Mouse (Mus musculus): ENCODE data around the gene Siah3. TPM values are rescaled to one million over a fixed set of nuclear protein-coding genes. Genes with fewer than 3 reads are reported as not detected.
"Not testable (repeated sequence)": the region's sequence is repeated elsewhere in the genome, so short reads cannot be mapped to it uniquely, and the experiment has no call there.

Gene Siah3
- polyA plus RNA-seq, 1 experiment from 2014 or later: 0.35 TPM

- peaks cover 14% of the 10 kb centered on the region for H3K4me1 ChIP-seq
- H3K27ac ChIP-seq: no peak overlapping the region
- peak overlapping the region; percentile 38 for H3K4me3 ChIP-seq
- no peak for ATAC-seq (ENCODE audit: insufficient number of reproducible peaks, insufficient read depth, low FRiP score, low TSS enrichment, low read depth)
- H3K4me2 ChIP-seq: peak overlapping the region; percentile 66
- H3K9ac ChIP-seq: peak overlapping the region; percentile 58
- no peaks in the 10 kb centered on the region for H3K9me3 ChIP-seq
- H3K27me3 ChIP-seq: no peaks in the 10 kb centered on the region
- H3K36me3 ChIP-seq: no peaks in the 10 kb centered on the region
- 29% methylated on average over 6 of the region's 6 CpGs for WGBS
Observed at GRCm38 (mm10) chr14:75445948-75446281, 9.9 kb upstream of the Siah3 start.

- H3K27me3 ChIP-seq; ATAC-seq (ENCODE audit: insufficient number of reproducible peaks, insufficient read depth, low FRiP score, low TSS enrichment, low read depth); H3K4me3 ChIP-seq; H3K9me3 ChIP-seq; H3K9ac ChIP-seq; H3K36me3 ChIP-seq; H3K27ac ChIP-seq: not testable (repeated sequence)
- Histone ChIP-seq H3K4me1 (peaks cover 14% of the 10 kb centered on the region), H3K4me2 (peak overlapping the region; percentile 66; the same call in 1 of the 2 replicates)
Observed at GRCm38 (mm10) chr14:75446314-75446713, 9.5 kb upstream of the Siah3 start.

GRCm38 (mm10) chr14:75453906-75454305 lies 1.9 kb upstream of the Siah3 start:
- Histone ChIP-seq H3K27me3 (peaks cover 24% of the 10 kb centered on the region), H3K9me3 (no peaks in the 10 kb centered on the region), H3K36me3 (no peaks in the 10 kb centered on the region), H3K27ac (no peak overlapping the region), H3K9ac (no peak overlapping the region), H3K4me2 (no peak overlapping the region), H3K4me1 (peaks cover 24% of the 10 kb centered on the region), H3K4me3 (no peak overlapping the region)
- 93% methylated on average over 4 of the region's 4 CpGs for WGBS
- ATAC-seq (ENCODE audit: insufficient number of reproducible peaks, insufficient read depth, low FRiP score, low TSS enrichment, low read depth): no peak

GRCm38 (mm10) chr14:75454716-75455115 lies 1.1 kb upstream of the Siah3 start:
- H3K9me3 ChIP-seq: no peaks in the 10 kb centered on the region
- no peak overlapping the region for H3K4me2 ChIP-seq
- H3K9ac ChIP-seq: no peak overlapping the region
- no peak for ATAC-seq (ENCODE audit: insufficient number of reproducible peaks, insufficient read depth, low FRiP score, low TSS enrichment, low read depth)
- peaks cover 31% of the 10 kb centered on the region for H3K4me1 ChIP-seq
- H3K4me3 ChIP-seq: no peak overlapping the region
- WGBS: 9% methylated on average over 4 of the region's 4 CpGs
- no peak overlapping the region for H3K27ac ChIP-seq
- H3K27me3 ChIP-seq: peaks cover 28% of the 10 kb centered on the region
- H3K36me3 ChIP-seq: no peaks in the 10 kb centered on the region

- H3K9me3 ChIP-seq: no peaks in the 10 kb centered on the region
- no peaks in the 10 kb centered on the region for H3K36me3 ChIP-seq
- H3K9ac ChIP-seq: no peak overlapping the region
- H3K4me3 ChIP-seq: no peak overlapping the region; the same call in 1 of the 2 replicates
- no peak for ATAC-seq (ENCODE audit: insufficient number of reproducible peaks, insufficient read depth, low FRiP score, low TSS enrichment, low read depth)
- 23% methylated on average over 3 of the region's 3 CpGs for WGBS
- peaks cover 37% of the 10 kb centered on the region for H3K4me1 ChIP-seq
- H3K27me3 ChIP-seq: peaks cover 28% of the 10 kb centered on the region
- H3K27ac ChIP-seq: no peak overlapping the region
- peak overlapping the region; percentile 71; the same call in 1 of the 2 replicates for H3K4me2 ChIP-seq
Observed at GRCm38 (mm10) chr14:75455361-75455742, 430 bp upstream of the Siah3 start.

GRCm38 (mm10) chr14:75456489-75457220 lies 873 bp downstream of the Siah3 start:
- peaks cover 42% of the 10 kb centered on the region for H3K4me1 ChIP-seq
- peak overlapping the region; percentile 39 for H3K4me3 ChIP-seq
- H3K9ac ChIP-seq: peak overlapping the region; percentile 61
- no peaks in the 10 kb centered on the region for H3K9me3 ChIP-seq
- H3K27ac ChIP-seq: no peak overlapping the region
- peaks cover 28% of the 10 kb centered on the region for H3K27me3 ChIP-seq
- peak overlapping the region; percentile 71 for H3K4me2 ChIP-seq
- ATAC-seq (ENCODE audit: insufficient number of reproducible peaks, insufficient read depth, low FRiP score, low TSS enrichment, low read depth): no peak
- 4% methylated on average over 13 of the region's 13 CpGs for WGBS
- no peaks in the 10 kb centered on the region for H3K36me3 ChIP-seq

- Histone ChIP-seq H3K4me2 (peak overlapping the region; percentile 71), H3K4me3 (peak overlapping the region; percentile 39), H3K4me1 (peaks cover 42% of the 10 kb centered on the region), H3K27me3 (peaks cover 28% of the 10 kb centered on the region), H3K36me3 (no peaks in the 10 kb centered on the region), H3K9ac (peak overlapping the region; percentile 61), H3K27ac (no peak overlapping the region), H3K9me3 (no peaks in the 10 kb centered on the region)
- ATAC-seq (ENCODE audit: insufficient number of reproducible peaks, insufficient read depth, low FRiP score, low TSS enrichment, low read depth): no peak; the same call in 1 of the 2 replicates
- WGBS: 27% methylated on average over 8 of the region's 8 CpGs
Observed at GRCm38 (mm10) chr14:75457221-75457600, 1.4 kb downstream of the Siah3 start.

GRCm38 (mm10) chr14:75459431-75459830 lies 3.6 kb downstream of the Siah3 start:
- H3K4me1 ChIP-seq: peaks cover 42% of the 10 kb centered on the region
- WGBS: 72% methylated on average over 10 of the region's 10 CpGs
- no peaks in the 10 kb centered on the region for H3K9me3 ChIP-seq
- H3K4me3 ChIP-seq: no peak overlapping the region
- no peaks in the 10 kb centered on the region for H3K36me3 ChIP-seq
- no peak for ATAC-seq (ENCODE audit: insufficient number of reproducible peaks, insufficient read depth, low FRiP score, low TSS enrichment, low read depth)
- H3K9ac ChIP-seq: no peak overlapping the region
- no peak overlapping the region for H3K27ac ChIP-seq
- peaks cover 28% of the 10 kb centered on the region for H3K27me3 ChIP-seq
- no peak overlapping the region for H3K4me2 ChIP-seq

- H3K27ac ChIP-seq: no peak overlapping the region
- WGBS: 33% methylated on average over 3 of the region's 3 CpGs
- no peak overlapping the region for H3K9ac ChIP-seq
- H3K27me3 ChIP-seq: peaks cover 23% of the 10 kb centered on the region
- H3K4me1 ChIP-seq: peaks cover 42% of the 10 kb centered on the region
- H3K9me3 ChIP-seq: no peaks in the 10 kb centered on the region
- no peaks in the 10 kb centered on the region for H3K36me3 ChIP-seq
- no peak for ATAC-seq (ENCODE audit: insufficient number of reproducible peaks, insufficient read depth, low FRiP score, low TSS enrichment, low read depth)
- H3K4me3 ChIP-seq: no peak overlapping the region
- no peak overlapping the region for H3K4me2 ChIP-seq
Observed at GRCm38 (mm10) chr14:75459991-75460390, 4.2 kb downstream of the Siah3 start.

GRCm38 (mm10) chr14:75460436-75460835 lies 4.7 kb downstream of the Siah3 start:
- peaks cover 41% of the 10 kb centered on the region for H3K4me1 ChIP-seq
- H3K4me2 ChIP-seq: no peak overlapping the region
- WGBS: 39% methylated on average over 3 of the region's 3 CpGs
- no peak for ATAC-seq (ENCODE audit: insufficient number of reproducible peaks, insufficient read depth, low FRiP score, low TSS enrichment, low read depth)
- H3K36me3 ChIP-seq: no peaks in the 10 kb centered on the region
- no peak overlapping the region for H3K27ac ChIP-seq
- H3K9ac ChIP-seq: no peak overlapping the region
- H3K27me3 ChIP-seq: peaks cover 21% of the 10 kb centered on the region
- H3K9me3 ChIP-seq: no peaks in the 10 kb centered on the region
- H3K4me3 ChIP-seq: no peak overlapping the region

- Histone ChIP-seq H3K9me3 (no peaks in the 10 kb centered on the region), H3K27ac (no peak overlapping the region), H3K36me3 (no peaks in the 10 kb centered on the region), H3K4me3 (no peak overlapping the region), H3K9ac (no peak overlapping the region), H3K27me3 (peaks cover 12% of the 10 kb centered on the region; the same call in 1 of the 2 replicates), H3K4me2 (no peak overlapping the region), H3K4me1 (peaks cover 30% of the 10 kb centered on the region)
- 84% methylated on average over 4 of the region's 4 CpGs for WGBS
- no peak for ATAC-seq (ENCODE audit: insufficient number of reproducible peaks, insufficient read depth, low FRiP score, low TSS enrichment, low read depth)
Observed at GRCm38 (mm10) chr14:75461770-75462169, 6.0 kb downstream of the Siah3 start.

- ATAC-seq (ENCODE audit: insufficient number of reproducible peaks, insufficient read depth, low FRiP score, low TSS enrichment, low read depth): no peak
- Histone ChIP-seq H3K4me2 (no peak overlapping the region), H3K4me1 (peaks cover 22% of the 10 kb centered on the region), H3K4me3 (no peak overlapping the region), H3K36me3 (no peaks in the 10 kb centered on the region), H3K27ac (no peak overlapping the region), H3K27me3 (peaks cover 5% of the 10 kb centered on the region; the same call in 1 of the 2 replicates), H3K9ac (no peak overlapping the region), H3K9me3 (no peaks in the 10 kb centered on the region)
- WGBS: 74% methylated on average over 4 of the region's 4 CpGs
Observed at GRCm38 (mm10) chr14:75463171-75463570, 7.4 kb downstream of the Siah3 start.
